Mouse (Mus musculus) ES-Bruce4 (cell line): ENCODE data around the gene Inpp5f. TPM values are rescaled to one million over a fixed set of nuclear protein-coding genes. Genes with fewer than 3 reads are reported as not detected.
A peak's percentile ranks its signal among the peaks of the same experiment; 100 is the strongest.

Experiments
- H3K27ac ChIP-seq: 2 replicates; pipeline ENCODE4 v1.5.1; 2012; ENCODE audit warnings: low read length, inconsistent platforms; ENCODE audit not compliant: insufficient read depth
- H3K27me3 ChIP-seq: 2 replicates; pipeline ENCODE4 v1.6.1; 2012; ENCODE audit warnings: mild to moderate bottlenecking, low read length, inconsistent platforms; ENCODE audit not compliant: control insufficient read depth, poor library complexity, insufficient read depth, severe bottlenecking
- H3K36me3 ChIP-seq: 2 replicates; pipeline ENCODE4 v1.6.1; 2012; ENCODE audit warnings: inconsistent platforms, mild to moderate bottlenecking, low read length, moderate library complexity; ENCODE audit not compliant: control insufficient read depth, poor library complexity, insufficient read depth, severe bottlenecking
- H3K4me1 ChIP-seq: one replicate; pipeline ENCODE4 v1.8.1; 2011; ENCODE audit warnings: low read length; ENCODE audit not compliant: control insufficient read depth, insufficient read depth
- H3K4me3 ChIP-seq: 2 replicates; pipeline ENCODE4 v1.5.1; 2011; ENCODE audit warnings: low read depth, mild to moderate bottlenecking, low read length
- H3K9ac ChIP-seq: 2 replicates; pipeline ENCODE4 v1.6.1; 2012; ENCODE audit warnings: low read depth, mild to moderate bottlenecking, inconsistent platforms; ENCODE audit not compliant: poor library complexity, severe bottlenecking
- H3K9me3 ChIP-seq: replicated peaks from 2 replicates; pipeline ENCODE4 v1.6.1; 2012; ENCODE audit warnings: mild to moderate bottlenecking, low read length, inconsistent platforms; ENCODE audit not compliant: control insufficient read depth, poor library complexity, insufficient read depth, severe bottlenecking
- CTCF ChIP-seq: IDR thresholded peaks from one replicate; pipeline ENCODE4 v1.8.1; 2011; ENCODE audit warnings: low read depth, low read length
- EP300 ChIP-seq: IDR thresholded peaks from 2 replicates; pipeline ENCODE4 v1.6.1; 2011; ENCODE audit warnings: low read depth, low read length; ENCODE audit not compliant: insufficient read depth
- POLR2A ChIP-seq: IDR thresholded peaks from one replicate; pipeline ENCODE4 v1.8.1; 2011; ENCODE audit warnings: low read length; ENCODE audit not compliant: insufficient read depth
- polyA plus RNA-seq: library from polyadenylated mRNA; stranded (reverse); fragments of >200 nt; gene quantifications from 2 replicates; pipeline ENCODE4 v1.2.4, GENCODE M21; 2011; ENCODE audit warnings: low read depth; ENCODE audit not compliant: missing spikeins, insufficient read depth, insufficient read length

The Inpp5f gene
- polyA plus RNA-seq, 1 experiment: 40.6 TPM

- no peak overlapping the region for H3K27ac ChIP-seq
- no peak overlapping the region for H3K9ac ChIP-seq
Measured at GRCm38 (mm10) chr7:128610490-128610889, 638 bp upstream of the Inpp5f start.

GRCm38 (mm10) chr7:128611799-128612411 lies 777 bp downstream of the Inpp5f start:
- Histone ChIP-seq H3K27ac (no peak overlapping the region), H3K9me3 (no peaks in the 10 kb centered on the region; the same call in 1 of the 2 replicates)
- TF ChIP-seq EP300 (no peak), POLR2A (no peak), CTCF (no peak)

More at GRCm38 (mm10) chr7:128610490-128610889, 638 bp upstream of the Inpp5f start:
- no peak overlapping the region for H3K4me3 ChIP-seq
- H3K9me3 ChIP-seq: no peaks in the 10 kb centered on the region; the same call in 1 of the 2 replicates
- no peaks in the 10 kb centered on the region for H3K4me1 ChIP-seq
- no peaks in the 10 kb centered on the region for H3K27me3 ChIP-seq
- TF ChIP-seq POLR2A: no peak
- TF ChIP-seq CTCF: no peak
- TF ChIP-seq EP300: no peak
- no peaks in the 10 kb centered on the region for H3K36me3 ChIP-seq

GRCm38 (mm10) chr7:128612521-128613181 lies 1.5 kb downstream of the Inpp5f start:
- Histone ChIP-seq H3K27ac (no peak overlapping the region), H3K9me3 (no peaks in the 10 kb centered on the region; the same call in 1 of the 2 replicates), H3K27me3 (no peaks in the 10 kb centered on the region), H3K36me3 (no peaks in the 10 kb centered on the region), H3K9ac (no peak overlapping the region), H3K4me1 (no peaks in the 10 kb centered on the region), H3K4me3 (no peak overlapping the region)
- TF ChIP-seq POLR2A (no peak), EP300 (no peak), CTCF (no peak)

More at GRCm38 (mm10) chr7:128611799-128612411, 777 bp downstream of the Inpp5f start:
- Histone ChIP-seq H3K4me1 (no peaks in the 10 kb centered on the region), H3K36me3 (no peaks in the 10 kb centered on the region), H3K4me3 (peak overlapping the region; percentile 83), H3K9ac (peak overlapping the region; percentile 75), H3K27me3 (no peaks in the 10 kb centered on the region)

GRCm38 (mm10) chr7:128613578-128613977 lies 2.5 kb downstream of the Inpp5f start:
- Histone ChIP-seq H3K27ac (no peak overlapping the region), H3K4me1 (no peaks in the 10 kb centered on the region), H3K4me3 (no peak overlapping the region), H3K9ac (no peak overlapping the region), H3K27me3 (no peaks in the 10 kb centered on the region), H3K9me3 (no peaks in the 10 kb centered on the region; the same call in 1 of the 2 replicates), H3K36me3 (no peaks in the 10 kb centered on the region)
- TF ChIP-seq CTCF (no peak), EP300 (no peak), POLR2A (no peak)

GRCm38 (mm10) chr7:128617587-128617986 lies 6.5 kb downstream of the Inpp5f start:
- TF ChIP-seq CTCF (no peak), POLR2A (no peak), EP300 (no peak)
- Histone ChIP-seq H3K9me3 (peaks cover 6% of the 10 kb centered on the region; the same call in 1 of the 2 replicates), H3K36me3 (no peaks in the 10 kb centered on the region), H3K4me3 (no peak overlapping the region), H3K27ac (no peak overlapping the region), H3K9ac (no peak overlapping the region), H3K27me3 (no peaks in the 10 kb centered on the region), H3K4me1 (no peaks in the 10 kb centered on the region)

GRCm38 (mm10) chr7:128620178-128620577 lies 9.1 kb downstream of the Inpp5f start:
- Histone ChIP-seq H3K27me3 (no peaks in the 10 kb centered on the region), H3K36me3 (no peaks in the 10 kb centered on the region), H3K27ac (no peak overlapping the region), H3K9ac (no peak overlapping the region), H3K4me1 (no peaks in the 10 kb centered on the region), H3K4me3 (no peak overlapping the region), H3K9me3 (peaks cover 6% of the 10 kb centered on the region; the same call in 1 of the 2 replicates)
- no peak for TF ChIP-seq EP300
